Comparison of ENCODE assay signal across 9 mouse cellular contexts in genomic region chr2:25400291-25400690, GRCm38 (mm10). TPM values are rescaled to one million over a fixed set of nuclear protein-coding genes. Genes with fewer than 3 reads are reported as not detected.
DNase-seq lines count a peak whose midpoint lies in the region; ATAC-seq and TF ChIP-seq lines count a peak whose summit lies in the region.
"Had no signal": no experiment of that assay in that cellular context is flagged by ENCODE, and none has a peak within 500 bp of the region (broad histone marks: within the 10 kb centered on the region; RNA-seq: fewer than 3 reads in every experiment).

No protein-coding gene starts in this region.

- no peak for ATAC-seq in lung, embryonic 14.5 days (ENCODE audit: insufficient read depth)
- no peak for ATAC-seq in hindbrain, embryonic 16.5 days

- WGBS in lung, embryonic 14.5 days, result 21% methylated on average over 16 of the region's 16 CpGs
- WGBS in hindbrain, embryonic 16.5 days, result 17% methylated on average over 16 of the region's 16 CpGs

- no peak overlapping the region for H3K27ac ChIP-seq in lung, embryonic 14.5 days (ENCODE audit: low read depth)
- H3K27ac ChIP-seq in hindbrain, embryonic 16.5 days (ENCODE audit: low read depth, low read length), result no peak overlapping the region

- H3K27me3 ChIP-seq in lung, embryonic 14.5 days (ENCODE audit: insufficient read depth, low read length), result peaks cover 87% of the 10 kb centered on the region
- H3K27me3 ChIP-seq in hindbrain, embryonic 16.5 days (replicated peaks; ENCODE audit: control insufficient read depth, insufficient read depth, low read length), result peaks cover 36% of the 10 kb centered on the region

- DNase-seq in lung, embryonic 14.5 days, result no peak
- no peak for DNase-seq in lung, postnatal 36 days
- peak; percentile 47 to 64 for DNase-seq in gastrocnemius, postnatal 36 days
- DNase-seq in skeletal muscle tissue, adult 2 months (ENCODE audit: low read depth, low spot score), result peak; percentile 82
- DNase-seq in adrenal gland, adult 2 months, result no peak
- DNase-seq in ovary, adult 18-20 months (ENCODE audit: low spot score), result no peak
- no peak for DNase-seq in spleen, postnatal 10 days (ENCODE audit: low spot score in 2 of 2)

- intact Hi-C loops in gastrocnemius, postnatal 36 days (cut with DNase I), result loop anchor here (2.0 kb wide), 1 partner anchor 23 kb away; no protein-coding TSS in a partner anchor

- H3K4me1 ChIP-seq in lung, embryonic 14.5 days (ENCODE audit: insufficient read depth), result 0 out of 2 replicates have a peak, but pooled peaks cover 5% of the 10 kb centered on the region
- peaks cover 29% of the 10 kb centered on the region for H3K4me1 ChIP-seq in hindbrain, embryonic 16.5 days (ENCODE audit: control insufficient read depth, insufficient read depth, low read depth, low read length)

- no peaks in the 10 kb centered on the region for H3K9me3 ChIP-seq in lung, embryonic 14.5 days (ENCODE audit: low read depth, low read length)
- no peaks in the 10 kb centered on the region for H3K9me3 ChIP-seq in hindbrain, embryonic 16.5 days (ENCODE audit: control insufficient read depth, low read length)

- no peak overlapping the region for H3K4me3 ChIP-seq in lung, embryonic 14.5 days (ENCODE audit: low read depth, low read length)
- peak overlapping the region; percentile 37 for H3K4me3 ChIP-seq in hindbrain, embryonic 16.5 days (ENCODE audit: low read length)

- no peaks in the 10 kb centered on the region for H3K36me3 ChIP-seq in lung, embryonic 14.5 days (ENCODE audit: insufficient read depth)
- no peaks in the 10 kb centered on the region for H3K36me3 ChIP-seq in hindbrain, embryonic 16.5 days (ENCODE audit: control insufficient read depth, insufficient read depth, low read length)

- TF ChIP-seq CTCF in lung, embryonic 14.5 days (IDR thresholded peaks at IDR 0.05; ENCODE audit: low read depth), result no peak

- peak overlapping the region; percentile 41; the same call in 1 of the 2 replicates for H3K4me2 ChIP-seq in lung, embryonic 14.5 days
- H3K4me2 ChIP-seq in hindbrain, embryonic 16.5 days (ENCODE audit: low read length), result peak overlapping the region; percentile 68

- no peak overlapping the region for H3K9ac ChIP-seq in lung, embryonic 14.5 days
- H3K9ac ChIP-seq in hindbrain, embryonic 16.5 days (ENCODE audit: low read depth, low read length), result peak overlapping the region; percentile 61

RNA-seq across cellular contexts. Expression of gene Npdc1, which starts 1.1 kb away (rescaled TPM):
- 19.5 and 20.5 TPM in 2 replicates for polyA plus RNA-seq in lung, embryonic 14.5 days (2014; fragmentation: Nextera tagmentation; extraction: Ambion mirVana)
- 10 to 100 TPM; 14.2 to 17.6 TPM for total RNA-seq in gastrocnemius, postnatal 36 days (2021)
- polyA plus RNA-seq in hindbrain, embryonic 16.5 days (2015; fragmentation: Nextera tagmentation; extraction: Ambion mirVana), result 481 and 505 TPM in 2 replicates
- total RNA-seq in adrenal gland, adult 2 months (2021), result 100 to 1,000 TPM; 128 to 145 TPM
- polyA plus RNA-seq in adrenal gland, adult 2 months (2012; rRNA removed), result 685 and 775 TPM in 2 replicates

RNA-seq across cellular contexts. Expression of gene Entpd2, which starts 4.6 kb away (rescaled TPM):
- 0.92 and 1.2 TPM in 2 replicates for polyA plus RNA-seq in lung, embryonic 14.5 days (2014; fragmentation: Nextera tagmentation; extraction: Ambion mirVana)
- 1 to 10 TPM; 7.2 to 9.5 TPM for total RNA-seq in gastrocnemius, postnatal 36 days (2021)
- 6.7 and 7.4 TPM in 2 replicates for polyA plus RNA-seq in hindbrain, embryonic 16.5 days (2015; fragmentation: Nextera tagmentation; extraction: Ambion mirVana)
- total RNA-seq in adrenal gland, adult 2 months (2021), result 1 to 10 TPM; 3.7 to 7.2 TPM
- polyA plus RNA-seq in adrenal gland, adult 2 months (2012; rRNA removed), result 21.1 and 24.7 TPM in 2 replicates
- total RNA-seq: hematopoietic stem cell, adult 5-6 weeks had no signal

RNA-seq across cellular contexts. Expression of gene Fut7, which starts 22.8 kb away (rescaled TPM):
- not detected in 2 replicates for polyA plus RNA-seq in lung, embryonic 14.5 days (2014; fragmentation: Nextera tagmentation; extraction: Ambion mirVana)
- not detected for total RNA-seq in gastrocnemius, postnatal 36 days (2021)
- polyA plus RNA-seq in hindbrain, embryonic 16.5 days (2015; fragmentation: Nextera tagmentation; extraction: Ambion mirVana), result 0.19 and 0.23 TPM in 2 replicates
- total RNA-seq in adrenal gland, adult 2 months (2021), result under 1 TPM in 1 of 2 experiments, not detected in 1; 0.24 TPM
- 0.10 and 0.40 TPM in 2 replicates for polyA plus RNA-seq in adrenal gland, adult 2 months (2012; rRNA removed)

RNA-seq across cellular contexts. Expression of gene Sapcd2, which starts 28.2 kb away (rescaled TPM):
- polyA plus RNA-seq in lung, embryonic 14.5 days (2014; fragmentation: Nextera tagmentation; extraction: Ambion mirVana), result 42.0 and 45.5 TPM in 2 replicates
- under 1 TPM; 0.10 to 0.26 TPM for total RNA-seq in gastrocnemius, postnatal 36 days (2021)
- polyA plus RNA-seq in hindbrain, embryonic 16.5 days (2015; fragmentation: Nextera tagmentation; extraction: Ambion mirVana), result 15.7 and 17.2 TPM in 2 replicates
- total RNA-seq in adrenal gland, adult 2 months (2021), result under 1 TPM in 1 of 2 experiments, not detected in 1; 0.23 TPM
- 3.9 and 4.4 TPM in 2 replicates for polyA plus RNA-seq in adrenal gland, adult 2 months (2012; rRNA removed)

RNA-seq across cellular contexts. Expression of gene Abca2, which starts 28.2 kb away (rescaled TPM):
- polyA plus RNA-seq in lung, embryonic 14.5 days (2014; fragmentation: Nextera tagmentation; extraction: Ambion mirVana), result 3.9 and 4.6 TPM in 2 replicates
- total RNA-seq in gastrocnemius, postnatal 36 days (2021), result 10 to 100 TPM; 12.3 to 16.5 TPM
- polyA plus RNA-seq in hindbrain, embryonic 16.5 days (2015; fragmentation: Nextera tagmentation; extraction: Ambion mirVana), result 13.5 and 15.5 TPM in 2 replicates
- total RNA-seq in adrenal gland, adult 2 months (2021), result 10 to 100 TPM; 32.1 to 42.7 TPM
- polyA plus RNA-seq in adrenal gland, adult 2 months (2012; rRNA removed), result 86.8 and 118 TPM in 2 replicates

Comparison
In these comparisons a context has a peak if more than half of its experiments do, and no peak if none do; other contexts are left out.
1. DNase-seq: peak in gastrocnemius, postnatal 36 days (2 of 2) and skeletal muscle tissue, adult 2 months (single experiment); none in lung, embryonic 14.5 days (single experiment), lung, postnatal 36 days (single experiment), adrenal gland, adult 2 months (single experiment), ovary, adult 18-20 months (single experiment) and spleen, postnatal 10 days (0 of 2).
2. RNA of gene Npdc1, which starts 1.1 kb away (polyA plus RNA-seq): 685 to 775 TPM in adrenal gland, adult 2 months and 481 to 505 TPM in hindbrain, embryonic 16.5 days; 19.5 to 20.5 TPM in lung, embryonic 14.5 days; every median in the first group is over 10 times any median in the second.